Mouse (Mus musculus): ENCODE data around the gene Olfr1425.

DNA sequence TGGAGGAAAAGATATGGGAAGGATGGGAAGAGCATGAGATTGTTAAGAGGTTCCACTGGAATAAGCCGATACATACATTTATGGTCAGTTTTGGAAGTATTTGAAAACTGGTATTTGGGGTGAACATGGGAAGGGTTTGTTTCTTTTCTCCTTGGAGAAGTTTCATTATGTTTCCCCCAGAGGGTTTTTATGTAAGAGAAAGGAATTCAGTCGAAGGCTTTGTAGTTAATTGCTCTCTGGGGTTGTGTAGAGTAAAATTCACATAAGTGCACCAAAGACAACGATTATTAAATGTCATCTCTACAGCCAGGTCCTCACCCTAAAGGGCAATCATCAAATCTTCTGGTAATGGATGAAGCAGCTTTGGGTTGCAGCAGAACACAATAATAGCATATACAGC lies 45.6 kb upstream of the Olfr1425 start, which contains the start of gene Olfr76:
- no peak for TF ChIP-seq CTCF (IDR thresholded peaks at IDR 0.05; ENCODE audit: low read depth)
- no peak for TF ChIP-seq EP300 (IDR thresholded peaks at IDR 0.05; ENCODE audit: low read depth)
